Mouse (Mus musculus) heart, adult 2 months (tissue): ENCODE measurements around the gene Sspo.

ENCODE experiments used
- CTCF ChIP-seq: fragments of 200-600 bp; IDR thresholded peaks from 2 replicates; pipeline ENCODE4 v1.8.1; 2022; ENCODE audit warnings: antibody characterized with exemption, mild to moderate bottlenecking, moderate library complexity
- EP300 ChIP-seq: fragments of 200-500 bp; IDR thresholded peaks from 2 replicates; pipeline ENCODE4 v1.6.1; 2011; ENCODE audit warnings: low read depth, low read length, control low read depth; ENCODE audit not compliant: insufficient read depth
- POLR2A ChIP-seq: fragments of 200-500 bp; IDR thresholded peaks from 2 replicates; pipeline ENCODE4 v1.6.1; 2011; ENCODE audit warnings: mild to moderate bottlenecking, low read depth, low read length, control low read depth; ENCODE audit not compliant: insufficient read depth

GRCm38 (mm10) chr6:48438475-48439125, 9.4 kb upstream of the Sspo start:
- TF ChIP-seq EP300 (no peak), CTCF (no peak), POLR2A (no peak)
